Mouse (Mus musculus) urinary bladder, postnatal 25 days (tissue): ENCODE measurements around the gene Wdfy4.

Source experiments
- DNase-seq: peaks from one replicate; pipeline ENCODE4 v3.0.0; 2022; ENCODE audit warnings: low spot score

Gene Wdfy4

GRCm38 (mm10) chr14:33189849-33190423, 4.6 kb upstream of the Wdfy4 start:
- DNase-seq = no peak

DNA sequence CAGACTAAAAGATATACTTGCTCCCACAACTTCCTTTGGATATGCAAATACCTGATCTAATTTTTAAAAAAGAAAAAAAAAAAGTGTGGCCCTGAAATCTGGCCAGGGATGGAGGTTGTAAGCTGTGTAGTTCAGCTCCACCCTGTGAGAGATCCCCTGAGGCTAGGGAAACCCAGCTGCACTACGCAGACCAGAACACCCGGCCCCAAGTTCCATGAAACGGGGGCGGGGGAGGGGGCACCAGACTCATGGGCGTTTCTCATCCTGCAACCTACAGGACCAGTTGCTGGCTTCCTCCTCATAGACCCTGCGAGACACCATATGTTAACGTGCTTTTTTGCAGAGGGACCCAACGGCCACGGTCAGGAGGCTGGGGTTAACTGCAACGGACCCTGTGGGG, 3.9 kb upstream of the Wdfy4 start:
- no peak for DNase-seq

- no peak for DNase-seq
These were observed 1.9 kb upstream of the Wdfy4 start for GRCm38 (mm10) chr14:33187201-33187600.

DNA sequence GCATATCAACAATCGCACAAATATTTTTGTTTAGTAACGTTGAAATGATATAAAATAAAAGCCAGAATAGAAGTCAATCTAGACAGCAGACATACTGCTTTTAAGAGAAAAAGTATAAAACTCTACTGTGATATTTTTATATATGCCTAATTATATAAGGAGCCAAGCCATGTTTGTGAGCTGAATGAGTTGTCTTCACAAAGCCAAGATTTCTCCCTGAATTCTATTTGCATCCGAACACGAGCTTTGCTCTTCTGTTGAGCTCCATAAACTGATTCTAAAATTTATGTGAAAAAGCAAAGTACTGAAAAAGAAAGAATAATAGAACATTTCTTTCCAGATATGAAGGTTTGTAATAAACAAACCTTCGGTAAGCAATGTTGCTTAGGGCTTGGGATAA, 5.2 kb downstream of the Wdfy4 start:
- no peak for DNase-seq

DNA sequence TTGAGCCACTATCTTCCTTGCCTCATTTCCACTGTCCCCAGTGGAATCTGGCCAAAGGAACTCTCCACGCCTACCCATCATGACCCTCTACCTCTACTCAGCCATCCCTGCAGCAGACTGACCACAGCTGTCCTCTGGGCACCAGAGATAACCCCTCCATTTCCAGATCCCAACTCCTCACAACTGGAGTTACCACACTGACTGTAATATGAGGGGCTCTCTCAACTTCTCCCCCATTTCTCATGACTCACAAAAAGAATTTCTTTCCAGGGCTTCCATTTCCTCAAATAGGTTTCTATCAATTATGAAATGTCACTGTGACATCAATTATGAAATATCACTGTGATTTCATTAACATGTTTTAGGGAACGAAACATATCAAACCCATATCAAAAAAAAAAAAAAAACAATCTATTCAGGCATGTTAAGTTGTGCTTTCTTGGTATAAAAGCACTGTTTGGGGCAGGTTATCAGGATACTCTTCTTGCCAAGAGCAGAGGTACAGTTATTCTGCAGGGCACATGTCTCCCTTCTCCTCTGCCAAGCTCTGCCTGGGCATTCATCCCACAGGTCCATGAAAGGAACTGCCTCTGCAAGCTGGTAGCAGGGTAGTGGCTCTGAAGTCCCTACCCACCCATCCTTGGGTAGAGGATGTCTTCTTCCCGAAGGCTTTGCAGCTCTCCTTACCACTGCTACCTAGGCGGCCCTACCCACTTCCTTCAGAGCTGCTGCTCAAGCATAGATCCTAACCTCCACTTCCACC, 10.1 kb downstream of the Wdfy4 start:
- DNase-seq = no peak

- DNase-seq = no peak
These were observed 13.4 kb downstream of the Wdfy4 start for GRCm38 (mm10) chr14:33171942-33172341.

DNA sequence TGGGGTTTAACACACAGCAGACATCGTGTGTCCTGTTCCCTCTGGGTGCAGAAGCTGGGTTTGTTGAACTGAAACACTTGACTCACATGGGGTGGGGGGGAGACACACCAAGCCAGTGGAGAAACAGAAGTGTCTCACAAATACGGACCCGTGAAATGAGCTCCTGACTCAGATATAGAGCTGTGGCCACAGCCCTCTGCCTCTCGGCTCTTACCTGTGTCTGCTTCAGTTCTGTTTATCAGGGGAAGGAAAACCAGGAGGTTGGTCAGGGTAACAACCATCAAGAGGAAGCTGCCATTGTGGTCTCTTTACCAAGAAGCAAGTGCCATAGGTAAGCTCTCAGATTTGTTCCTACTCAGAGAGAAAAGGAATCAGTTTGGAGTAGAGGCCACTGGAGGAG, 16.6 kb downstream of the Wdfy4 start:
- DNase-seq = no peak

GRCm38 (mm10) chr14:33162238-33162637, 23.1 kb downstream of the Wdfy4 start:
- no peak for DNase-seq

GRCm38 (mm10) chr14:33158268-33158667, 27.0 kb downstream of the Wdfy4 start:
- no peak for DNase-seq

- DNase-seq = no peak
These were observed 32.4 kb downstream of the Wdfy4 start for GRCm38 (mm10) chr14:33152941-33153340.

GRCm38 (mm10) chr14:33146287-33146686, 39.0 kb downstream of the Wdfy4 start:
- DNase-seq = no peak

- no peak for DNase-seq
These were observed 48.5 kb downstream of the Wdfy4 start for GRCm38 (mm10) chr14:33136843-33137242.

- no peak for DNase-seq
These were observed 50.1 kb downstream of the Wdfy4 start for GRCm38 (mm10) chr14:33135170-33135569.

DNA sequence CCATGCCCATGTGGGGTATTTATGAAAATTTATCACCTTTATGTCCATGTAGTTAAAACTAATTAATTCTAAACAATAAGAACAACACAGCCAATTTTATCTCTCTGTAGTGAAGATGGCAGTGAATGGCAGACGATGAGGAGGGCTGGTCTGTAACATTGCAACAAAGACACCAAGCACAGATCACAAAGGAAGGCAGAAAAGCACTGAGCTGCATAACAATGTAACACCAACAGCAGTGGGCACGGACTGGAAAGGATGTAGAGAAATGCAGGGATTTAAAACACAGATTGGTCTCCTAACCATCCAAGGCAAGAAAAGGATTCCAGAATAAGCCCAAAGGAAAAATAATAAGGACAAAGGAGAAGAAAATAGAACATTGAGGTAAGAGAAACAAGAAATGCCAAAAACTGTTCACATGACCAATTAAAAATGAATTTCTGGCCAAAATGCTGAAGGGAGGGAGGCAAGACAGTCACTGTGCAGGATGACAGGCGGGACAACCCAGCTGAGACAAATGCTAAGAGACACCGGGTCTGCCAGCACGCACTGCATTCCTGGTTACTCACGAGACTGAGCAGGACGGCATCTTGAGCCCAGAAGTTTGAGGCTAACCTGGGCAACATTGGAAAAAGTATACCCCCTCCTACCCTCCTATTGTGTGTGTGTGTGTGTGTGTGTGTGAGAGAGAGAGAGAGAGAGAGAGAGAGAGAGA, 54.1 kb downstream of the Wdfy4 start:
- DNase-seq = no peak

- DNase-seq = no peak
These were observed 68.7 kb downstream of the Wdfy4 start for GRCm38 (mm10) chr14:33116590-33116989.

GRCm38 (mm10) chr14:33104809-33105208, 80.5 kb downstream of the Wdfy4 start:
- no peak for DNase-seq

DNA sequence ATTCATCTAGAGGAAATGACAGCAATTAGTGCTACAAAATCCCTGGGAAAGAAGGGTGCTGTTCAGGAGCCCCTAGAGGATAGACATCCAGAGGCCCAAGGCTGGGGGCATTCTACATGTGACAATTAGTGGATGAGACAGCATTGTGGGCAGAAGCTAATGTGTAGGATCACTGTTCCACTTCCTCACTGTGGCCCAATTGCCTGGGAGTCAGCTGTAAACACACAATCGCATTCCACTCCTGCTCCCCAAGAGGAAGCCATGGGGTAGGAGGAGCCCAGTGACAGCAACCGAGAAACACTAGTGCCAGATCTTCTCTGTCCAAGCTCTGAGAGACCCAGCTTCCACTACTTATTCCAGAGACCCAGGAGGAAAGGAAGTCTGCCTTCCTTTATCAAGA, 83.7 kb downstream of the Wdfy4 start:
- DNase-seq = no peak

DNA sequence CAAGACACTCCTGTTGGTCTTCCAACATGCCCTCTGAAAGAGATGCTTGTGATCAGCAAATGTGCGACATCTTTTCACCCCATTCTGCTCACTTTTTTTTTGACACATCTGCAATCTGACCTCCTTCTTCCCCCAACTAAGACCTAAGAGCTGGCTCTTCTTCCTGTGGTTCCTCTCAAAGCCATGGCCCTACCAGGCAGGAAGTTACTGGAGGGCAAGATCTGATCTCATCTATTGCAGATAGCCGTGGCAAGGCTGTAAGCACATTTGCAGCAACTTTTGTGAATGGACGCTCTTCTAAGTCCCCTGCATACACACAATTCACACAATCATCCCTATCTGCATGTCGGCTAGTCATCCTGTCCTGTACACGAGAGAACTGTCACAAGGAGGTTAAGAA, 85.4 kb downstream of the Wdfy4 start:
- no peak for DNase-seq

GRCm38 (mm10) chr14:33099111-33099510, 86.2 kb downstream of the Wdfy4 start:
- DNase-seq = no peak

- DNase-seq = no peak
These were observed 88.8 kb downstream of the Wdfy4 start for GRCm38 (mm10) chr14:33096462-33096861.

DNA sequence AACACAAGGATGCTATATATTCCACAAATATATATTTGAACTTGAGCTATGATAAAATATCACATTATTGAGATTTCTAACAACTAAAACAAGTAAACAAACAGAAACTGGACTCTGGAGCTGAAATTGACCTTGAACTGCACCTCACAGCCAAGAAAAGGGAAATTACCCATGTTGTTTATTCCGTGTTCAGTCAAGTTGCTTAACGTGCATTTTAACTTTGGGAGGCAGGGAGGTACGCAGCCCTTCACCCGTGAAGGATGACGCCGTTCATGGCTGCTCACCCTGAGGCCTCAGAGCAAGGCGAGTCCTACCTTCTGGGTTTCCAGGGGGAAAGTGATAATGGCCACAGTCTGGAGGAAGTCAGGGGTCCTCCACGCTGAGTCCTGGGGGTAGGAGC, 102.0 kb downstream of the Wdfy4 start:
- DNase-seq = no peak

DNA sequence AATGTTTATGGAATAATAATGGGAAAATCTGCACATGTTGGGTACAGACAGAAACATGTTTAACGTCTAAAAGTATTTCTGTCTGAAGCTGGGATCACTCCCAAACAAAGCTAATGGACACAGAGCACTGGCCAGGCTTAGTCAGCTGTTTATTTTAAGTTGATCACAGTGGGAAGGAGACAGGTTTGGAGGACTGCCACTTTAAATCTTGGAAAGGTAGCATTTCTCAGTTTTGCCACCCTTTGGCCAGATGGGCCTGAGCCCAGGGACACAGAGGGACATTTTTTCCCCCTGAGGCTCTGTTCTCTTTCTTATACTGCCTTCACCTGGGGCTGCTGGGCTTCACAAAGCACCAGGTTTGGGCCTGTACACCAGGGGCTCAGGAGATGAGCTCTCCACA, 103.0 kb downstream of the Wdfy4 start:
- no peak for DNase-seq

DNA sequence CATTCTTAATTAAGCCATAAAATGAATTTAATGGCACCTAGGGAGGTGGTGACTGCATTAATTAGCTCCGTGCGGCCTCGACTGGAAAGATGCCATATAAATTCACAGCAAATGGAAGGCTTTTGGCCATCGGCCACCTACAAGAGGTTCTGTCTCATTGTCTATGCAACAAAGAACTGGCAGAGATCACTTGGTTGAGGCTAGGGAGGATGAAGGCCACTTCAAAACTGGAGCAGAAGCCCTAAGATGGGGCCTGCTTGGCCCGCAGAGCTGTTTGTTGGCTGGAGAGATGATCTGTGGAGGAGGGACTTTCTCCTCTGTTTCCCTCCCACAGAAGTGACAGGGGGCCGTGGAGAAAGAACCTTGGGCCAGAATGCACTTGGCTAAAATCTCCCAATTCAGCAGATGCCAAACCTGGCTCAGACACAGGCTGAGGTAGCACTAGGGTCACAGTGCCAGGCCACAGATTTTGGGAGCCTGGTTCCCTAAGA, 103.9 kb downstream of the Wdfy4 start:
- DNase-seq = no peak
